Mouse (Mus musculus) neural tube, embryonic 11.5 days (tissue): Measurements from ENCODE around the gene Ssbp3. TPM values are rescaled to one million over a fixed set of nuclear protein-coding genes. Genes with fewer than 3 reads are reported as not detected.
A peak's percentile ranks its signal among the peaks of the same experiment; 100 is the strongest.

ENCODE experiments used
- ATAC-seq: fragments of 200-750 bp; cut with Nextera tagmentation; 2 replicates; pipeline ENCODE4 v1.8.0; 2017; ENCODE audit warnings: moderate number of reproducible peaks, mild to moderate bottlenecking, moderate TSS enrichment, moderate library complexity; ENCODE audit not compliant: insufficient read depth, low FRiP score, low TSS enrichment
- DNase-seq: peaks from one replicate; pipeline ENCODE4 v3.0.0-alpha.2; 2015; ENCODE audit warnings: low spot score
- H3K27ac ChIP-seq: fragments of 300-500 bp; sonication (generic); 2 replicates; pipeline ENCODE4 v1.5.1; 2014; ENCODE audit warnings: low read depth, mild to moderate bottlenecking, low read length
- H3K27me3 ChIP-seq: fragments of 300-500 bp; sonication (generic); 2 replicates; pipeline ENCODE4 v1.6.1; 2014; ENCODE audit warnings: mild to moderate bottlenecking, low read length, mixed read lengths; ENCODE audit not compliant: control insufficient read depth, insufficient read depth
- H3K36me3 ChIP-seq: fragments of 300-500 bp; sonication (generic); 2 replicates; pipeline ENCODE4 v1.6.1; 2014; ENCODE audit warnings: mild to moderate bottlenecking, low read length, moderate library complexity, mixed read lengths; ENCODE audit not compliant: control insufficient read depth, insufficient read depth
- H3K4me1 ChIP-seq: fragments of 300-500 bp; sonication (generic); 2 replicates; pipeline ENCODE4 v1.6.1; 2014; ENCODE audit warnings: low read length, mixed read lengths; ENCODE audit not compliant: control insufficient read depth, insufficient read depth
- H3K4me2 ChIP-seq: fragments of 300-500 bp; sonication (generic); 2 replicates; pipeline ENCODE4 v1.6.1; 2014; ENCODE audit warnings: low read depth, mild to moderate bottlenecking, moderate library complexity
- H3K4me3 ChIP-seq: fragments of 300-500 bp; sonication (generic); 2 replicates; pipeline ENCODE4 v1.5.1; 2014; ENCODE audit warnings: low read depth, low read length
- H3K9ac ChIP-seq: fragments of 300-500 bp; sonication (generic); 2 replicates; pipeline ENCODE4 v1.6.1; 2014; ENCODE audit warnings: mild to moderate bottlenecking, low read length
- H3K9me3 ChIP-seq: fragments of 300-500 bp; sonication (generic); 2 replicates; pipeline ENCODE4 v1.6.1; 2016; ENCODE audit warnings: low read length; ENCODE audit not compliant: control insufficient read depth
- WGBS: fragments of 180-500 bp; shearing (Covaris S2); extraction: QIAGEN DNeasy Blood & Tissue Kit; methylation state at CpG from one replicate; pipeline ENCODE4 v1.1.7; 2014; 5-methylcytosine and 5-hydroxymethylcytosine counted together
- polyA plus RNA-seq: library from polyadenylated mRNA; unstranded; fragments of >200 nt; fragmentation: Nextera tagmentation; extraction: Ambion mirVana; gene quantifications from 2 replicates; pipeline ENCODE4 v1.2.1, GENCODE M21; 2014

The Ssbp3 gene
- polyA plus RNA-seq, 1 experiment from 2014 or later: 145 TPM

- DNase-seq (no peak), ATAC-seq (no peak)
- H3K9me3 ChIP-seq: no peaks in the 10 kb centered on the region
- H3K27ac ChIP-seq: no peak overlapping the region
- H3K4me3 ChIP-seq: no peak overlapping the region
- H3K4me2 ChIP-seq: no peak overlapping the region
- no peaks in the 10 kb centered on the region for H3K27me3 ChIP-seq
- peaks cover 2% of the 10 kb centered on the region; the same call in 1 of the 2 replicates for H3K36me3 ChIP-seq
- H3K4me1 ChIP-seq: peaks cover 37% of the 10 kb centered on the region
- WGBS: 81% methylated on average over 3 of the region's 3 CpGs
- no peak overlapping the region for H3K9ac ChIP-seq
These were observed 55.9 kb downstream of the Ssbp3 start for GRCm38 (mm10) chr4:106966443-106966842.

GRCm38 (mm10) chr4:106968910-106969309 lies 58.4 kb downstream of the Ssbp3 start:
- no peaks in the 10 kb centered on the region for H3K9me3 ChIP-seq
- H3K36me3 ChIP-seq: peaks cover 2% of the 10 kb centered on the region; the same call in 1 of the 2 replicates
- ATAC-seq: no peak
- no peak overlapping the region for H3K9ac ChIP-seq
- H3K27ac ChIP-seq: no peak overlapping the region
- no peaks in the 10 kb centered on the region for H3K27me3 ChIP-seq
- H3K4me2 ChIP-seq: no peak overlapping the region
- H3K4me3 ChIP-seq: no peak overlapping the region
- H3K4me1 ChIP-seq: peaks cover 49% of the 10 kb centered on the region
- 82% methylated on average over 8 of the region's 8 CpGs for WGBS
- no peak for DNase-seq

- Histone ChIP-seq H3K27ac (no peak overlapping the region), H3K27me3 (no peaks in the 10 kb centered on the region), H3K4me3 (no peak overlapping the region), H3K4me2 (no peak overlapping the region), H3K9me3 (no peaks in the 10 kb centered on the region), H3K4me1 (peaks cover 61% of the 10 kb centered on the region), H3K36me3 (no peaks in the 10 kb centered on the region; the same call in 1 of the 2 replicates), H3K9ac (no peak overlapping the region)
- DNase-seq: no peak
- no peak for ATAC-seq
- 79% methylated on average over 7 of the region's 7 CpGs for WGBS
These were observed 60.3 kb downstream of the Ssbp3 start for GRCm38 (mm10) chr4:106970786-106971185.

GRCm38 (mm10) chr4:106972061-106972460 lies 61.6 kb downstream of the Ssbp3 start:
- no peaks in the 10 kb centered on the region for H3K9me3 ChIP-seq
- no peaks in the 10 kb centered on the region for H3K27me3 ChIP-seq
- WGBS: 77% methylated on average over 4 of the region's 4 CpGs
- no peak overlapping the region for H3K4me2 ChIP-seq
- no peak for DNase-seq
- no peak overlapping the region for H3K27ac ChIP-seq
- no peak overlapping the region for H3K9ac ChIP-seq
- no peak overlapping the region for H3K4me3 ChIP-seq
- no peak for ATAC-seq
- H3K4me1 ChIP-seq: peaks cover 66% of the 10 kb centered on the region
- no peaks in the 10 kb centered on the region; the same call in 1 of the 2 replicates for H3K36me3 ChIP-seq

- no peaks in the 10 kb centered on the region; the same call in 1 of the 2 replicates for H3K36me3 ChIP-seq
These were observed 62.2 kb downstream of the Ssbp3 start for GRCm38 (mm10) chr4:106972461-106973384.

GRCm38 (mm10) chr4:106975324-106975723 lies 64.8 kb downstream of the Ssbp3 start:
- 66% methylated on average over 6 of the region's 6 CpGs for WGBS
- DNase-seq: no peak
- Histone ChIP-seq H3K27ac (0 out of 2 replicates have a peak overlapping the region, but pooled peaks have one; percentile 34), H3K27me3 (no peaks in the 10 kb centered on the region), H3K4me1 (peaks cover 90% of the 10 kb centered on the region), H3K4me2 (no peak overlapping the region), H3K9ac (no peak overlapping the region), H3K9me3 (no peaks in the 10 kb centered on the region), H3K4me3 (no peak overlapping the region), H3K36me3 (no peaks in the 10 kb centered on the region; the same call in 1 of the 2 replicates)
- no peak for ATAC-seq

More at GRCm38 (mm10) chr4:106972461-106973384, 62.2 kb downstream of the Ssbp3 start:
- Histone ChIP-seq H3K27me3 (no peaks in the 10 kb centered on the region), H3K9me3 (no peaks in the 10 kb centered on the region), H3K4me1 (peaks cover 73% of the 10 kb centered on the region), H3K4me2 (no peak overlapping the region), H3K27ac (0 out of 2 replicates have a peak overlapping the region, but pooled peaks have one; percentile 3), H3K4me3 (no peak overlapping the region), H3K9ac (no peak overlapping the region)
- DNase-seq (no peak), ATAC-seq (no peak)
- 71% methylated on average over 15 of the region's 15 CpGs for WGBS

- no peak for ATAC-seq
- no peaks in the 10 kb centered on the region for H3K9me3 ChIP-seq
- H3K27me3 ChIP-seq: no peaks in the 10 kb centered on the region
- no peak overlapping the region for H3K9ac ChIP-seq
- H3K4me3 ChIP-seq: no peak overlapping the region
- 47% methylated on average over 4 of the region's 4 CpGs for WGBS
- no peaks in the 10 kb centered on the region; the same call in 1 of the 2 replicates for H3K36me3 ChIP-seq
- no peak overlapping the region for H3K4me2 ChIP-seq
- H3K4me1 ChIP-seq: peaks cover 89% of the 10 kb centered on the region
- DNase-seq: no peak
- peak overlapping the region; percentile 76; the same call in 1 of the 2 replicates for H3K27ac ChIP-seq
These were observed 65.4 kb downstream of the Ssbp3 start for GRCm38 (mm10) chr4:106975890-106976289.

DNA sequence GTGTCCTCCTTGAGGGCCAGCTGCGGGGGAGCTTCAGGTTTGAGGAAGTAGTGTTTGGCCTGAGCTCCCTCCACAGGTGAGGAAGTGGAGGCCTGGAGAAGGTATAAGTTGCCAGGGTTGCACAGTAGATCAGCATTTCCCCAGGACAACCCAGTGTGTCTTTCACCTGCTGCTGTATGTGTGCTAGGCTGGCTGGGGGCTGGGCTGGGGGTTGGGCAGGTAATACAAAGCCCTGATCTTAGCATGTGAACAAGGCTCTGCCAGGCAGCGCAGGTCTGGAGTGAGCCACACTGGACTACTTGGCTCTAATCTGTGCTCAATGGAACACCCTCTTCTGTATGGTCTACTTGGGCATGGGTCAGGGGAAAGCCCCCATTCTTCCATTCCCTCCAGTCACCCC lies 66.1 kb downstream of the Ssbp3 start:
- Histone ChIP-seq H3K36me3 (no peaks in the 10 kb centered on the region; the same call in 1 of the 2 replicates), H3K4me1 (peaks cover 89% of the 10 kb centered on the region), H3K27me3 (no peaks in the 10 kb centered on the region), H3K4me2 (peak overlapping the region; percentile 16; the same call in 1 of the 2 replicates), H3K9ac (peak overlapping the region; percentile 26; the same call in 1 of the 2 replicates), H3K4me3 (no peak overlapping the region), H3K27ac (peak overlapping the region; percentile 76), H3K9me3 (no peaks in the 10 kb centered on the region)
- DNase-seq (no peak), ATAC-seq (no peak)
- 56% methylated on average over 2 of the region's 2 CpGs for WGBS
